Mouse (Mus musculus): ENCODE data around the gene Tbk1. TPM values are rescaled to one million over a fixed set of nuclear protein-coding genes. Genes with fewer than 3 reads are reported as not detected.

The Tbk1 gene
- polyA plus RNA-seq, 1 experiment from 2014 or later = 29.8 TPM

- Histone ChIP-seq H3K4me2 (ENCODE audit: low read length) (no peak overlapping the region), H3K9ac (ENCODE audit: low read depth, low read length) (no peak overlapping the region), H3K4me3 (ENCODE audit: low read length) (no peak overlapping the region), H3K27me3 (replicated peaks; ENCODE audit: control insufficient read depth, insufficient read depth, low read length) (no peaks in the 10 kb centered on the region), H3K27ac (ENCODE audit: low read depth, low read length) (no peak overlapping the region), H3K36me3 (ENCODE audit: control insufficient read depth, insufficient read depth, low read length) (peaks cover 21% of the 10 kb centered on the region), H3K4me1 (ENCODE audit: control insufficient read depth, insufficient read depth, low read depth, low read length) (peaks cover 11% of the 10 kb centered on the region), H3K9me3 (ENCODE audit: control insufficient read depth, low read length) (no peaks in the 10 kb centered on the region)
- 92% methylated on average over 8 of the region's 8 CpGs for WGBS
- no peak for ATAC-seq
Measured at GRCm38 (mm10) chr10:121582287-121582686, 4.3 kb downstream of the Tbk1 start.

- 61% methylated on average over 6 of the region's 6 CpGs for whole genome bisulfite sequencing
- Histone ChIP-seq H3K4me2 (ENCODE audit: low read length) (no peak overlapping the region), H3K27me3 (replicated peaks; ENCODE audit: control insufficient read depth, insufficient read depth, low read length) (no peaks in the 10 kb centered on the region), H3K9ac (ENCODE audit: low read depth, low read length) (no peak overlapping the region), H3K9me3 (ENCODE audit: control insufficient read depth, low read length) (no peaks in the 10 kb centered on the region), H3K4me1 (ENCODE audit: control insufficient read depth, insufficient read depth, low read depth, low read length) (peaks cover 11% of the 10 kb centered on the region), H3K4me3 (ENCODE audit: low read length) (no peak overlapping the region), H3K36me3 (ENCODE audit: control insufficient read depth, insufficient read depth, low read length) (peaks cover 21% of the 10 kb centered on the region), H3K27ac (ENCODE audit: low read depth, low read length) (no peak overlapping the region)
- no peak for ATAC-seq
Measured at GRCm38 (mm10) chr10:121581405-121581804, 5.2 kb downstream of the Tbk1 start.

GRCm38 (mm10) chr10:121580381-121580780 is 6.2 kb downstream of the Tbk1 start:
- Histone ChIP-seq H3K4me1 (ENCODE audit: control insufficient read depth, insufficient read depth, low read depth, low read length) (peaks cover 5% of the 10 kb centered on the region), H3K4me3 (ENCODE audit: low read length) (no peak overlapping the region), H3K27ac (ENCODE audit: low read depth, low read length) (no peak overlapping the region), H3K4me2 (ENCODE audit: low read length) (no peak overlapping the region), H3K9me3 (ENCODE audit: control insufficient read depth, low read length) (no peaks in the 10 kb centered on the region), H3K9ac (ENCODE audit: low read depth, low read length) (no peak overlapping the region), H3K36me3 (ENCODE audit: control insufficient read depth, insufficient read depth, low read length) (peaks cover 21% of the 10 kb centered on the region), H3K27me3 (replicated peaks; ENCODE audit: control insufficient read depth, insufficient read depth, low read length) (no peaks in the 10 kb centered on the region)
- 98% methylated on average over 5 of the region's 5 CpGs for WGBS
- no peak for ATAC-seq

- H3K27me3 ChIP-seq (replicated peaks; ENCODE audit: control insufficient read depth, insufficient read depth, low read length) = no peaks in the 10 kb centered on the region
- H3K9ac ChIP-seq (ENCODE audit: low read depth, low read length) = no peak overlapping the region
- 93% methylated on average over 8 of the region's 9 CpGs for WGBS
- H3K4me1 ChIP-seq (ENCODE audit: control insufficient read depth, insufficient read depth, low read depth, low read length) = no peaks in the 10 kb centered on the region
- no peak for ATAC-seq
- H3K9me3 ChIP-seq (ENCODE audit: control insufficient read depth, low read length) = no peaks in the 10 kb centered on the region
- no peak overlapping the region for H3K4me2 ChIP-seq (ENCODE audit: low read length)
- peaks cover 19% of the 10 kb centered on the region for H3K36me3 ChIP-seq (ENCODE audit: control insufficient read depth, insufficient read depth, low read length)
- no peak overlapping the region for H3K4me3 ChIP-seq (ENCODE audit: low read length)
- H3K27ac ChIP-seq (ENCODE audit: low read depth, low read length) = no peak overlapping the region
Measured at GRCm38 (mm10) chr10:121576372-121576771, 10.2 kb downstream of the Tbk1 start.

- H3K4me1 ChIP-seq (ENCODE audit: control insufficient read depth, insufficient read depth, low read depth, low read length) = peaks cover 11% of the 10 kb centered on the region
- no peak for ATAC-seq
- H3K9me3 ChIP-seq (ENCODE audit: control insufficient read depth, low read length) = no peaks in the 10 kb centered on the region
- H3K4me3 ChIP-seq (ENCODE audit: low read length) = no peak overlapping the region
- H3K27ac ChIP-seq (ENCODE audit: low read depth, low read length) = no peak overlapping the region
- H3K27me3 ChIP-seq (replicated peaks; ENCODE audit: control insufficient read depth, insufficient read depth, low read length) = no peaks in the 10 kb centered on the region
- H3K36me3 ChIP-seq (ENCODE audit: control insufficient read depth, insufficient read depth, low read length) = peaks cover 28% of the 10 kb centered on the region
- H3K9ac ChIP-seq (ENCODE audit: low read depth, low read length) = no peak overlapping the region
- no peak overlapping the region for H3K4me2 ChIP-seq (ENCODE audit: low read length)
- 97% methylated on average over 22 of the region's 22 CpGs for WGBS
Measured at GRCm38 (mm10) chr10:121571511-121572147, 15.0 kb downstream of the Tbk1 start.

GRCm38 (mm10) chr10:121571031-121571430 is 15.6 kb downstream of the Tbk1 start:
- no peak overlapping the region for H3K9ac ChIP-seq (ENCODE audit: low read depth, low read length)
- no peak overlapping the region for H3K4me2 ChIP-seq (ENCODE audit: low read length)
- no peaks in the 10 kb centered on the region for H3K9me3 ChIP-seq (ENCODE audit: control insufficient read depth, low read length)
- no peak overlapping the region for H3K27ac ChIP-seq (ENCODE audit: low read depth, low read length)
- ATAC-seq = no peak
- no peak overlapping the region for H3K4me3 ChIP-seq (ENCODE audit: low read length)
- 92% methylated on average over 3 of the region's 3 CpGs for WGBS
- H3K4me1 ChIP-seq (ENCODE audit: control insufficient read depth, insufficient read depth, low read depth, low read length) = peaks cover 11% of the 10 kb centered on the region
- no peaks in the 10 kb centered on the region for H3K27me3 ChIP-seq (replicated peaks; ENCODE audit: control insufficient read depth, insufficient read depth, low read length)
- H3K36me3 ChIP-seq (ENCODE audit: control insufficient read depth, insufficient read depth, low read length) = peaks cover 28% of the 10 kb centered on the region

GRCm38 (mm10) chr10:121569796-121570195 is 16.8 kb downstream of the Tbk1 start:
- Histone ChIP-seq H3K36me3 (ENCODE audit: control insufficient read depth, insufficient read depth, low read length) (peaks cover 33% of the 10 kb centered on the region), H3K4me2 (ENCODE audit: low read length) (peak overlapping the region; percentile 55), H3K27ac (ENCODE audit: low read depth, low read length) (peak overlapping the region; percentile 3), H3K9me3 (ENCODE audit: control insufficient read depth, low read length) (no peaks in the 10 kb centered on the region), H3K9ac (ENCODE audit: low read depth, low read length) (no peak overlapping the region), H3K4me1 (ENCODE audit: control insufficient read depth, insufficient read depth, low read depth, low read length) (peaks cover 11% of the 10 kb centered on the region), H3K27me3 (replicated peaks; ENCODE audit: control insufficient read depth, insufficient read depth, low read length) (no peaks in the 10 kb centered on the region), H3K4me3 (ENCODE audit: low read length) (no peak overlapping the region)
- no peak for ATAC-seq
- WGBS = 61% methylated on average over 6 of the region's 6 CpGs

- Histone ChIP-seq H3K9me3 (ENCODE audit: control insufficient read depth, low read length) (no peaks in the 10 kb centered on the region), H3K9ac (ENCODE audit: low read depth, low read length) (peak overlapping the region; percentile 33; the same call in 1 of the 2 replicates), H3K36me3 (ENCODE audit: control insufficient read depth, insufficient read depth, low read length) (peaks cover 30% of the 10 kb centered on the region), H3K4me1 (ENCODE audit: control insufficient read depth, insufficient read depth, low read depth, low read length) (peaks cover 11% of the 10 kb centered on the region), H3K27me3 (replicated peaks; ENCODE audit: control insufficient read depth, insufficient read depth, low read length) (no peaks in the 10 kb centered on the region), H3K4me3 (ENCODE audit: low read length) (peak overlapping the region; percentile 28), H3K4me2 (ENCODE audit: low read length) (peak overlapping the region; percentile 55), H3K27ac (ENCODE audit: low read depth, low read length) (peak overlapping the region; percentile 3)
- ATAC-seq = peak; percentile 91
- WGBS = 11% methylated on average over 23 of the region's 23 CpGs
Measured at GRCm38 (mm10) chr10:121569001-121569589, 17.5 kb downstream of the Tbk1 start.

- Histone ChIP-seq H3K9me3 (ENCODE audit: control insufficient read depth, low read length) (no peaks in the 10 kb centered on the region), H3K36me3 (ENCODE audit: control insufficient read depth, insufficient read depth, low read length) (peaks cover 35% of the 10 kb centered on the region), H3K4me2 (ENCODE audit: low read length) (peak overlapping the region; percentile 55), H3K4me1 (ENCODE audit: control insufficient read depth, insufficient read depth, low read depth, low read length) (peaks cover 11% of the 10 kb centered on the region), H3K27me3 (replicated peaks; ENCODE audit: control insufficient read depth, insufficient read depth, low read length) (no peaks in the 10 kb centered on the region), H3K9ac (ENCODE audit: low read depth, low read length) (no peak overlapping the region), H3K27ac (ENCODE audit: low read depth, low read length) (peak overlapping the region; percentile 3; the same call in 1 of the 2 replicates), H3K4me3 (ENCODE audit: low read length) (no peak overlapping the region)
- no peak; the same call in 1 of the 2 replicates for ATAC-seq
- 70% methylated on average over 7 of the region's 7 CpGs for WGBS
Measured at GRCm38 (mm10) chr10:121568534-121568933, 18.1 kb downstream of the Tbk1 start.

Data from hindbrain, embryonic 16.5 days (tissue).